Mouse (Mus musculus) lung, postnatal 14 days (tissue): ENCODE data around the gene Hao1.

Experiments used
- DNase-seq: peaks from one replicate; pipeline ENCODE4 v3.0.0; 2021

Hao1 gene

DNA sequence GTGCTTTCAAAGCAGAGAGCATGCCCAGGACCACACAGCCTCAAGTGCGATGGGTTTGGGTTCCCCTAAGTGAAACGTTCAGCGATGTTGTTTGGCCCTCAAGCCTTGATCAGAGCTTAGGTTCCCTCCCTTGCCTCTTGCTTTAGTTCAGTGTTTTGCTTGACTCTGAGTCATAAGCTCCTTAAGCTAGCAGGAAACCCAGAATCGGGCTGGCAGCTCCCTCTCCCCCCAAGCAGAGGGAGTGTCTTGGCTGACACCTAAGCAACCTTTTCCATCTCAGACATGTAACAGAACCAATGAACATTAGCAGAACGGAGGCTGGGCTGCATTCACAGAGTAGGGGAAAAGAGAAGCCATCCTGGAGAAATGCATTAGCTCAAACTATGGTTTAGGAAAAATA, 93.3 kb downstream of the Hao1 start:
- no peak for DNase-seq

DNA sequence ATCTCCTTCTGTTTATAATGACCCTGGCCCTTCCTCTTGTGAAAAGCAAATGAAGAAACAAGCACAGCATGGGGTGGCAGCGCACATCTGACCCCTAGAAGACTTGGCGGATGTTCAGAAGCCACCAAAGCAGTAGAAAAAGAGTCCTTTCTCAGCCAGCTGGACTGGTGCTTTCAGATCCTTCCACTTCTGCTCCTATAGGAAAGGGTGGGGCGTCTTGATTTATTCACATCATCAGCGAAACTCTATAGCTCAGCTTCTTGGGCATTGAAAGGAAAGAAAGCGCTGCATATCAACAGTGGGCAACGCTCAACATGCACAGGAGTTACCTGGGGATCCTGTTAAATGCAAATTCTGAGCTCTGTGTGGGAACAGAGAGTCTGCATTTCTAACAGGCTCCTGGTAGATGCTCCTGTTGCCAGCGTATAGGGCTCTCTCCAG, 98.1 kb downstream of the Hao1 start:
- DNase-seq: peak; percentile 19

DNA sequence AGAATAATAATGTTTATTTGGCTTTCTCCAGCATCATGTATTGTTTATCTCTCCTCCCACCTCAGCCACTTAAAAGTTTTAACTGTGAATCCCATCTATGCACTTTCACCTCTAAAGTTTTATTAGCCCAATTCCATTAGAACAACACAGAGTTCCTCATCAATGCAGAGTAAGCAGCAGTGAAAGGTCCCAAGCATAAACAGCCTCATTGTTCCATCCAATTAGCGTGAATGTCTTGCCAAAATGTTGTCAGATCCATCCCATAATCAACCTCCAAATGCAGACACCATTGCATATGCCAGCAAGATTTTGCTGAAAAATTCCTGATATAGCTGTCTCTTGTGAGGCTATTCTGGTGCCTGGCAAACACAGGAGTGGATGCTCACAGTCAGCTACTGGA, 101.4 kb downstream of the Hao1 start:
- DNase-seq: no peak

GRCm38 (mm10) chr2:134450976-134451375, 103.2 kb downstream of the Hao1 start:
- no peak for DNase-seq
